Mouse (Mus musculus) bone marrow, adult 2 months (tissue): Measurements from ENCODE around the gene Glis1.

ENCODE experiments used
- CTCF ChIP-seq: fragments of 200-500 bp; IDR thresholded peaks from 2 replicates; pipeline ENCODE4 v1.5.1; 2011; ENCODE audit warnings: low read length, control low read depth; ENCODE audit not compliant: control insufficient read depth, insufficient read depth
- POLR2A ChIP-seq: fragments of 200-500 bp; IDR thresholded peaks from 2 replicates; pipeline ENCODE4 v1.6.1; 2011; ENCODE audit warnings: low read depth, mild to moderate bottlenecking, control low read depth, low read length, borderline replicate concordance; ENCODE audit not compliant: control insufficient read depth

DNA sequence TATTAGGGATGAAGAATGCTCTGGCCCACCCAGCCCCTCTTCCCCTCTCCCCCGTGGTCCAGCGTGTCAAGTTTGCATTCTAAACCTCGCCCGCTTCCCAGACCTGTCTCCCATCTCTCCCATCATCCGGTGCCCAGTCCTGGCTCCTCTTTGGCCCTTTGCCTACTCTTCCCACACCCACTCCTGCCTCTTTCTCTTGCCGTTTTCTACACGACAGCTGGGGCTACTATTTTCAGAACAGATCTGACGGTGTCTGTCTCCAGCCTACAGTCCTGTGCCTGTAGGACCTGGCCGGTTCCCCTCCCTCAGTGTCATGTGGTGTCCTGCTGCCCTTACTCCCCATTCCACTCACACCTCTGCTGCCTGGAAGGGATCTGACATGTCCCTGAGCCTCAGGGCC is 7.8 kb upstream of the Glis1 start:
- TF ChIP-seq CTCF, result no peak
- TF ChIP-seq POLR2A, result no peak
